Mouse (Mus musculus): ENCODE results near the gene Mgp. TPM values are rescaled to one million over a fixed set of nuclear protein-coding genes. Genes with fewer than 3 reads are reported as not detected.

Mgp gene
- polyA plus RNA-seq (2015; fragmentation: Nextera tagmentation; extraction: Ambion mirVana), result 567 and 833 TPM in 2 replicates

GRCm38 (mm10) chr6:136875670-136876069, at the start of gene Mgp:
Gene Mgp, minus strand, starts transcription at chr6:136875823.

DNA sequence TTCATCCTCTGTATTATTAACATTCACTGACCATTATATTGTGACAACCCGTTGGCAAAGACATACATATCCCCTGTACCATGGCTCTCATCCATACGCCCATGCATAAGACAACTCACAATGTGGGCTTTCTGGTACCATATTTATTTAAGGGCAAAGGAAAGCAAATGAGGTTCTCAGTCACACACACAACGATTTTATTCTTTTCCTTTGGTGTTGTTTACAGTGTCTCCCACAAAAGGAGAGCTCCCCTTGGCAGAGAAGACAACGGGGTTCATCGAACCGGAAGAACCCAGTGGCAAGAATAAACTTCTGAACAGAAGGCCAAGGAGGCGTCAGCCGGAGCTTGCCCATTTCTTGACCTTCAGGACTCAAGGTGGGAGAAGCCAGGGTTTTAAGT, 47.9 kb upstream of the Mgp start, which contains the start of gene Pde6h:
Gene Pde6h (plus strand): TSS at position 301 of the 400 bp plus-strand sequence.

DNA sequence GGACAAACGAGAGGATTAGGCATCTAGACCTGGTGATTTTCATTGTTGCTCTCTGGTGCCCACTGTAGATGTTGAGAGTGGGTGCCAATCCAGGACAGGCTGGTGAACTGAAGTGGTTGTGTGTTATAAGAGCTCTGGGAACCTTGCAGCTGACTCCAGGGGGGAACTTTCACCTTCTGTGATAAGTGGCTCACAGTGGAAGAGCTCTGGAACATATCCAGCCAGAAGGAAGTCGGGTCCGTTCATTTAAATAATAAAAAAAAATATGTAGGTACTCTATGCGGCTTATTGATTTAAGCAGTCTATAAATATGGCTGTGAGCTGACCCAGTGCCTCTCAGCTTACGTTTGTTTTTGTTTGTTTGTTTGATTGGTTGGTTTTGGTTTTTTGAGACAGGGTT, 46.5 kb upstream of the Mgp start, which contains the start of gene Erp27:
Gene Erp27 (minus strand): TSS at position 101 of the 400 bp plus-strand sequence.

DNA sequence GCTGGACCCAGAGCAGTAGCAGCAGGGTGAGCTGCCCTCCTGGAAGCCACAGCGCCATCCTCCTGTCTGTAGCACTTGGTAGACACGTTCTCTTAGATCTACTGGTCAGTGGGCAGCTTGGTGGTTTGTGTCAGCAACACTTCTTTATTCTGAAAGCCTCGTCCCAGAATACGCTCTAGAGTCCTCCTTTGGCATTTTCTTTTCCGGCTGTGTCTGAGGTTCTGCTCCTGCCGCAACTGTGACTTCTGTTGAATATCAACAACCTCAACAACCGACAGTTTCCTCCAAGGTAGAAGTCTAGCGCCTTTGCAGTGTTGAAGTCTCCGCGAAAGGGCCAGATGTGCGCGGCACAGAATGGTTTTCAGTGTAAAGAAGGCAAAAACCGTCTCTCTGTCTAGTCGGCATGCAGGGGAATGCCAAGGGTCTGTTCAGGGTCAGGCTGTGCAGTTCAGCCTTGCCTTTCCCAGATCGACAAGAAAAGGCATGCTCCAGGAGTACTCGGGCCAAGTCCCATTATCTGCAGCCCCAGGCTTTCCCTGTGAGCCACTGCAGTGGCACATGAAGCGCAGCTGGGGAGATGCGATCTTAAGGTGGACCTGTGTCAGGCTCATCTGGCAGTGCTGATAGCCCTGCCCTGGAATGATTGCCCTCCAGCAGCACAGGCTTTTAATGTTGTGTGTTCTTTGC, 18.3 kb downstream of the Mgp start, which contains the start of gene Art4:
Gene Art4 (minus strand): TSS at position 548 of the 687 bp plus-strand sequence.

DNA sequence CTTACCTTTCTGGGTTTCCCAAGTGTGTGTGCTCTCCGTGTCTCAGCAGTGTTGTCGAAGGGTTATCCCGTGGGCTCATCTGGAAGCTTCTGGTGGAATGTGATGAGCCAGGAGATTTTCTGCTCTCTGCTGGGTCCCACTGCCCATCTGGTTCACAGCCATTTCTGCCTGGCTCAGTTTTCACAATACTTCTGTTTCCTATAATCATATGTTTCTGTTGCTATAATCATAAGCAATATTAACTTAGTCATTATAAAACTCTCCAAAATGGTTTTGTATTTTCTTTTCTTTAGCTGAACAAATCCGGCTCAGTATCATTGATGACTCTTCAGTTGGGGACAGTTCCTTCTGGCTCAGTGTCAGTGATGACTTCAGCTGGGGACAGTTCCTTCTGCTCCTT, 40.3 kb downstream of the Mgp start, which contains the start of gene Smco3:
Gene Smco3 (minus strand): TSS at position 101 of the 400 bp plus-strand sequence.

GRCm38 (mm10) chr6:136827881-136828561, 47.6 kb downstream of the Mgp start, which contains the start of gene Wbp11:
Gene Wbp11, minus strand, starts transcription at chr6:136828233.

DNA sequence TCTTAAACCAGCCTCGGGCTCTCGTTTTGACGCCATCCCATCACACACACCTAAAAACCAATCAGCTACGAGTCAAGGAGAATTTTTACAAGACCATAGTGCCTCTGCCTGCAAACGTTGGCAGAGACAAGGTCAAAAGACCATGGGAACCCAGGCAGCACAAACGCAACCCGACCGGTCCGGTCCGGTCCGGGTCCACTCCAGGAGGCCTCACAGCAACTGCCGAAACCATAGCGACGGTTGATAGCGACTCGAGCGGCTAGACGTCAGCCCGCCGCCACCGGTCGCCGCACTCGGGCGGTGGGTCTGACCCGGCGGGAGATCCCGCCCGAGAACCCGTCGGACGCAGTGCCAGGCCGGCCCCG, 48.1 kb downstream of the Mgp start, which contains the start of gene BC049715:
Gene BC049715 (plus strand): TSS at position 111 of the 365 bp plus-strand sequence.

Other genes with a start within 250 kb of the Mgp start
- gene Plbd1, start 213.9 kb downstream of the Mgp start, polyA plus RNA-seq (2015; fragmentation: Nextera tagmentation; extraction: Ambion mirVana), result 0.80 and 0.85 TPM in 2 replicates
- 0.05 TPM in 1 of 2 replicates, not detected in the other for gene Gucy2c, start 94.1 kb downstream of the Mgp start, polyA plus RNA-seq (2015; fragmentation: Nextera tagmentation; extraction: Ambion mirVana)
- gene Hist4h4, start 71.4 kb downstream of the Mgp start, polyA plus RNA-seq (2015; fragmentation: Nextera tagmentation; extraction: Ambion mirVana), result 0.16 and 0.20 TPM in 2 replicates
- 174 and 180 TPM in 2 replicates for gene H2afj, start 67.6 kb downstream of the Mgp start, polyA plus RNA-seq (2015; fragmentation: Nextera tagmentation; extraction: Ambion mirVana)
- gene BC049715, start 48.2 kb downstream of the Mgp start, polyA plus RNA-seq (2015; fragmentation: Nextera tagmentation; extraction: Ambion mirVana), result 0.54 and 0.58 TPM in 2 replicates
- 45.0 and 50.6 TPM in 2 replicates for gene Wbp11, start 47.6 kb downstream of the Mgp start, polyA plus RNA-seq (2015; fragmentation: Nextera tagmentation; extraction: Ambion mirVana)
- not detected in 2 replicates for gene Smco3, start 40.4 kb downstream of the Mgp start, polyA plus RNA-seq (2015; fragmentation: Nextera tagmentation; extraction: Ambion mirVana)
- gene Art4, start 18.1 kb downstream of the Mgp start, polyA plus RNA-seq (2015; fragmentation: Nextera tagmentation; extraction: Ambion mirVana), result 3.8 and 4.7 TPM in 2 replicates
- gene Erp27, start 46.4 kb upstream of the Mgp start, polyA plus RNA-seq (2015; fragmentation: Nextera tagmentation; extraction: Ambion mirVana), result 0.45 and 0.53 TPM in 2 replicates
- gene Pde6h, start 48.0 kb upstream of the Mgp start, polyA plus RNA-seq (2015; fragmentation: Nextera tagmentation; extraction: Ambion mirVana), result 0.51 and 0.61 TPM in 2 replicates
- gene Arhgdib, start 66.1 kb upstream of the Mgp start, polyA plus RNA-seq (2015; fragmentation: Nextera tagmentation; extraction: Ambion mirVana), result 96.9 and 120 TPM in 2 replicates

Measured in urinary bladder, postnatal 0 days (tissue).